Mouse (Mus musculus) embryonic facial prominence, embryonic 12.5 days (tissue): Measurements from ENCODE around the gene Tsen2. TPM values are rescaled to one million over a fixed set of nuclear protein-coding genes. Genes with fewer than 3 reads are reported as not detected.

Source experiments
- ATAC-seq: fragments of 200-750 bp; cut with Nextera tagmentation; 2 replicates; pipeline ENCODE4 v1.8.0; 2017; ENCODE audit not compliant: insufficient number of reproducible peaks, insufficient read depth, low FRiP score, low TSS enrichment
- H3K27ac ChIP-seq: fragments of 300-500 bp; sonication (generic); 2 replicates; pipeline ENCODE4 v1.5.1; 2016; ENCODE audit warnings: mild to moderate bottlenecking
- H3K27me3 ChIP-seq: fragments of 300-500 bp; sonication (generic); 2 replicates; pipeline ENCODE4 v1.6.1; 2016; ENCODE audit warnings: mild to moderate bottlenecking, moderate library complexity
- H3K36me3 ChIP-seq: fragments of 300-500 bp; sonication (generic); 2 replicates; pipeline ENCODE4 v1.6.1; 2016; ENCODE audit warnings: mild to moderate bottlenecking
- H3K4me1 ChIP-seq: fragments of 300-500 bp; sonication (generic); 2 replicates; pipeline ENCODE4 v1.6.1; 2016
- H3K4me2 ChIP-seq: fragments of 300-500 bp; sonication (generic); replicated peaks from 2 replicates; pipeline ENCODE4 v1.6.1; 2016; ENCODE audit warnings: mild to moderate bottlenecking, moderate library complexity
- H3K4me3 ChIP-seq: fragments of 300-500 bp; sonication (generic); 2 replicates; pipeline ENCODE4 v1.5.1; 2016; ENCODE audit warnings: mild to moderate bottlenecking
- H3K9ac ChIP-seq: fragments of 300-500 bp; sonication (generic); 2 replicates; pipeline ENCODE4 v1.6.1; 2016; ENCODE audit warnings: mild to moderate bottlenecking, moderate library complexity
- H3K9me3 ChIP-seq: fragments of 300-500 bp; sonication (generic); 2 replicates; pipeline ENCODE4 v1.6.1; 2016; ENCODE audit warnings: mild to moderate bottlenecking, moderate library complexity
- WGBS: fragments of 180-500 bp; shearing (Covaris S2); methylation state at CpG from one replicate; pipeline ENCODE4 v1.1.7; 2016; 5-methylcytosine and 5-hydroxymethylcytosine counted together
- polyA plus RNA-seq: library from polyadenylated mRNA; unstranded; fragments of >200 nt; fragmentation: Nextera tagmentation; extraction: Ambion mirVana; gene quantifications from 2 replicates; pipeline ENCODE4 v1.2.1, GENCODE M21; 2016

Tsen2 gene
- polyA plus RNA-seq: 31.0 and 31.2 TPM in 2 replicates

GRCm38 (mm10) chr6:115544442-115544970 is at the start of gene Tsen2:
Gene Tsen2, plus strand, starts transcription at chr6:115544664.
- Histone ChIP-seq H3K9ac (peak within 1 kb of the TSS; percentile 78), H3K27ac (peak within 1 kb of the TSS; percentile 75), H3K9me3 (no peaks in the 10 kb centered on the region), H3K4me3 (peak within 1 kb of the TSS; percentile 78), H3K4me1 (no peaks in the 10 kb centered on the region; the same call in 1 of the 2 replicates), H3K36me3 (peaks cover 16% of the 10 kb centered on the region), H3K4me2 (peak within 1 kb of the TSS; percentile 73), H3K27me3 (no peaks in the 10 kb centered on the region)
- peak; percentile 91 for ATAC-seq
- under 1% methylated on average over 38 of the region's 38 CpGs for WGBS

- WGBS: 67% methylated on average over 14 of the region's 14 CpGs
- Histone ChIP-seq H3K36me3 (no peaks in the 10 kb centered on the region), H3K4me2 (no peak overlapping the region), H3K27ac (no peak overlapping the region), H3K4me1 (no peaks in the 10 kb centered on the region), H3K4me3 (no peak overlapping the region), H3K9ac (no peak overlapping the region), H3K9me3 (no peaks in the 10 kb centered on the region), H3K27me3 (no peaks in the 10 kb centered on the region)
- no peak for ATAC-seq
Observed at GRCm38 (mm10) chr6:115499540-115499939, 44.9 kb upstream of the Tsen2 start.

GRCm38 (mm10) chr6:115500234-115500633 is 44.2 kb upstream of the Tsen2 start:
- no peak for ATAC-seq
- no peaks in the 10 kb centered on the region for H3K4me1 ChIP-seq
- H3K27me3 ChIP-seq: no peaks in the 10 kb centered on the region
- H3K9me3 ChIP-seq: no peaks in the 10 kb centered on the region
- no peaks in the 10 kb centered on the region for H3K36me3 ChIP-seq
- H3K4me2 ChIP-seq: no peak overlapping the region
- WGBS: 82% methylated on average over 10 of the region's 10 CpGs
- no peak overlapping the region for H3K9ac ChIP-seq
- no peak overlapping the region for H3K4me3 ChIP-seq
- no peak overlapping the region for H3K27ac ChIP-seq

GRCm38 (mm10) chr6:115501131-115501530 is 43.3 kb upstream of the Tsen2 start:
- Histone ChIP-seq H3K4me1 (no peaks in the 10 kb centered on the region), H3K4me2 (no peak overlapping the region), H3K9me3 (no peaks in the 10 kb centered on the region), H3K36me3 (no peaks in the 10 kb centered on the region), H3K9ac (no peak overlapping the region), H3K27ac (no peak overlapping the region), H3K27me3 (no peaks in the 10 kb centered on the region), H3K4me3 (no peak overlapping the region)
- ATAC-seq: no peak
- 52% methylated on average over 3 of the region's 3 CpGs for WGBS

GRCm38 (mm10) chr6:115503038-115503437 is 41.4 kb upstream of the Tsen2 start:
- ATAC-seq: no peak
- Histone ChIP-seq H3K9me3 (no peaks in the 10 kb centered on the region), H3K4me3 (no peak overlapping the region)

GRCm38 (mm10) chr6:115503549-115504159 is 40.8 kb upstream of the Tsen2 start:
- H3K9ac ChIP-seq: no peak overlapping the region
- no peaks in the 10 kb centered on the region for H3K4me1 ChIP-seq
- ATAC-seq: no peak
- H3K27me3 ChIP-seq: no peaks in the 10 kb centered on the region
- no peak overlapping the region for H3K4me3 ChIP-seq
- no peaks in the 10 kb centered on the region for H3K9me3 ChIP-seq
- WGBS: 81% methylated on average over 10 of the region's 10 CpGs
- no peak overlapping the region for H3K27ac ChIP-seq
- H3K4me2 ChIP-seq: no peak overlapping the region
- H3K36me3 ChIP-seq: no peaks in the 10 kb centered on the region

More at GRCm38 (mm10) chr6:115503038-115503437, 41.4 kb upstream of the Tsen2 start:
- H3K9ac ChIP-seq: no peak overlapping the region
- no peak overlapping the region for H3K4me2 ChIP-seq
- H3K4me1 ChIP-seq: no peaks in the 10 kb centered on the region
- H3K27ac ChIP-seq: no peak overlapping the region
- no peaks in the 10 kb centered on the region for H3K27me3 ChIP-seq
- H3K36me3 ChIP-seq: no peaks in the 10 kb centered on the region
- 96% methylated on average over 4 of the region's 4 CpGs for WGBS

GRCm38 (mm10) chr6:115504160-115504558 is 40.3 kb upstream of the Tsen2 start:
- WGBS: 86% methylated on average over 3 of the region's 3 CpGs
- no peaks in the 10 kb centered on the region for H3K9me3 ChIP-seq
- H3K4me1 ChIP-seq: no peaks in the 10 kb centered on the region
- no peak overlapping the region for H3K4me3 ChIP-seq
- no peak overlapping the region for H3K9ac ChIP-seq
- no peaks in the 10 kb centered on the region for H3K27me3 ChIP-seq
- ATAC-seq: 0 out of 2 replicates have a peak, but pooled peaks have one; percentile 60
- H3K4me2 ChIP-seq: no peak overlapping the region
- no peak overlapping the region for H3K27ac ChIP-seq
- H3K36me3 ChIP-seq: no peaks in the 10 kb centered on the region

GRCm38 (mm10) chr6:115504915-115505314 is 39.5 kb upstream of the Tsen2 start:
- WGBS: 87% methylated on average over 5 of the region's 5 CpGs
- Histone ChIP-seq H3K27me3 (no peaks in the 10 kb centered on the region), H3K4me3 (no peak overlapping the region), H3K27ac (no peak overlapping the region), H3K36me3 (no peaks in the 10 kb centered on the region), H3K4me2 (no peak overlapping the region), H3K9ac (no peak overlapping the region), H3K9me3 (no peaks in the 10 kb centered on the region), H3K4me1 (no peaks in the 10 kb centered on the region)
- ATAC-seq: no peak

- no peak overlapping the region for H3K9ac ChIP-seq
- no peaks in the 10 kb centered on the region for H3K27me3 ChIP-seq
- H3K27ac ChIP-seq: no peak overlapping the region
- H3K4me2 ChIP-seq: no peak overlapping the region
- no peak overlapping the region for H3K4me3 ChIP-seq
- 79% methylated on average over 1 of the region's 1 CpGs for WGBS
- no peaks in the 10 kb centered on the region for H3K36me3 ChIP-seq
- no peaks in the 10 kb centered on the region for H3K9me3 ChIP-seq
- no peak for ATAC-seq
- no peaks in the 10 kb centered on the region for H3K4me1 ChIP-seq
Observed at GRCm38 (mm10) chr6:115506425-115506824, 38.0 kb upstream of the Tsen2 start.

- H3K9ac ChIP-seq: no peak overlapping the region
- WGBS: 89% methylated on average over 3 of the region's 3 CpGs
- H3K4me1 ChIP-seq: no peaks in the 10 kb centered on the region
- no peak overlapping the region for H3K4me3 ChIP-seq
- H3K27me3 ChIP-seq: no peaks in the 10 kb centered on the region
- H3K4me2 ChIP-seq: no peak overlapping the region
- no peak overlapping the region for H3K27ac ChIP-seq
- H3K9me3 ChIP-seq: no peaks in the 10 kb centered on the region
- no peaks in the 10 kb centered on the region for H3K36me3 ChIP-seq
- no peak for ATAC-seq
Observed at GRCm38 (mm10) chr6:115511447-115511846, 33.0 kb upstream of the Tsen2 start.

GRCm38 (mm10) chr6:115513207-115513606 is 31.3 kb upstream of the Tsen2 start:
- no peak overlapping the region for H3K4me2 ChIP-seq
- WGBS: 86% methylated on average over 4 of the region's 4 CpGs
- no peaks in the 10 kb centered on the region for H3K27me3 ChIP-seq
- H3K4me3 ChIP-seq: no peak overlapping the region
- no peaks in the 10 kb centered on the region for H3K9me3 ChIP-seq
- no peak overlapping the region for H3K9ac ChIP-seq
- no peak overlapping the region for H3K27ac ChIP-seq
- ATAC-seq: no peak
- H3K4me1 ChIP-seq: no peaks in the 10 kb centered on the region
- H3K36me3 ChIP-seq: no peaks in the 10 kb centered on the region

GRCm38 (mm10) chr6:115517904-115518303 is 26.6 kb upstream of the Tsen2 start:
- no peak overlapping the region for H3K4me3 ChIP-seq
- H3K4me2 ChIP-seq: no peak overlapping the region
- ATAC-seq: no peak
- no peak overlapping the region for H3K27ac ChIP-seq
- 73% methylated on average over 4 of the region's 4 CpGs for WGBS
- no peaks in the 10 kb centered on the region for H3K9me3 ChIP-seq
- H3K9ac ChIP-seq: no peak overlapping the region
- H3K27me3 ChIP-seq: no peaks in the 10 kb centered on the region
- no peaks in the 10 kb centered on the region for H3K36me3 ChIP-seq
- H3K4me1 ChIP-seq: no peaks in the 10 kb centered on the region
